In the genomic region with DNA sequence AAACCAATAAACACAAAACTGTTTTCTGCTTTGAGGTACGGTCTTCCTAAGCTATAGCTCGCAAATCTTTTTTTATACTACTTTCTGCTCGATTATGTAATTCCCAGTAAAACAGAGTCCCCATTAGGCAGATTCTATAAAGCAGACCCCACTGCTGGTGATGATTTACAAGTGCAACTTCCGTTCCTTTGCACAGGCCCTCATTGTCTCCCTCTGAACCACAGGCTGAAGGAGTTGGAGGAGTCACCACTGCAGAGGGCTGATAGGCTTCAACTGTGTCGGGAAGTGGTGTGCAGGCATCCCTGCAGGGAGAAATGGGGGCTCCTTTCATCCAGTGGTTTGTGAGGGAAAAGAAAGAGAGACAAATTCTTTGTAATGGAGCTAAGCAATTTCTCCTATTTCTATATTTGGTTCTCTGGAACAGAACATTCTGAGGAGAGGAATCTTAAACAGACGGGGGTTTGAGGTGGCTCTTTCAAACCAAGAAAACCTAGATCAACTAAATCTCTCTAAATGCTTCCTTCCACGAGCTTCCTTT, we compare ENCODE assay signal across 22 mouse cellular contexts. TPM values are rescaled to one million over a fixed set of nuclear protein-coding genes. Genes with fewer than 3 reads are reported as not detected.
A peak's percentile ranks its signal among the peaks of the same experiment; 100 is the strongest.
DNase-seq lines count a peak whose midpoint lies in the region; ATAC-seq and TF ChIP-seq lines count a peak whose summit lies in the region.
"Had no signal": no experiment of that assay in that cellular context is flagged by ENCODE, and none has a peak within 500 bp of the region (broad histone marks: within the 10 kb centered on the region; RNA-seq: fewer than 3 reads in every experiment).

No protein-coding gene starts in this region.

- H3K4me1 ChIP-seq in intestine, embryonic 15.5 days (replicated peaks), result no peaks in the 10 kb centered on the region
- 0 out of 2 replicates have a peak, but pooled peaks cover 4% of the 10 kb centered on the region for H3K4me1 ChIP-seq in intestine, embryonic 16.5 days (ENCODE audit: control insufficient read depth, insufficient read depth, low read length)
- H3K4me1 ChIP-seq in megakaryocyte, embryonic 14.5 days, result peaks cover 44% of the 10 kb centered on the region
- no peaks in the 10 kb centered on the region for H3K4me1 ChIP-seq in MEL (ENCODE audit: control insufficient read depth in 1 of 2, insufficient read depth in 2 of 2, low read length in 2 of 2)
- H3K4me1 ChIP-seq: heart, embryonic 15.5 days; stomach, embryonic 15.5 days had no signal

- DNase-seq in MEL (ENCODE audit: low read depth, low spot score), result peak; percentile 21
- no peak for DNase-seq in cerebellum, adult 11-12 months
- no peak for DNase-seq in urinary bladder, postnatal 25 days (ENCODE audit: low spot score)
- DNase-seq: heart, adult 2 months; thymus, adult 2 months had no signal

- no peaks in the 10 kb centered on the region for H3K27me3 ChIP-seq in intestine, embryonic 15.5 days (replicated peaks)
- H3K27me3 ChIP-seq in intestine, embryonic 16.5 days (replicated peaks; ENCODE audit: control insufficient read depth, insufficient read depth, low read length), result no peaks in the 10 kb centered on the region
- H3K27me3 ChIP-seq in megakaryocyte, embryonic 14.5 days (replicated peaks), result no peaks in the 10 kb centered on the region
- peaks cover 0 to 9% of the 10 kb centered on the region in 2 experiments for H3K27me3 ChIP-seq in MEL (ENCODE audit: control insufficient read depth in 1 of 2, insufficient read depth in 2 of 2, low read length in 2 of 2)
- H3K27me3 ChIP-seq: heart, embryonic 15.5 days; limb, embryonic 15.5 days; stomach, embryonic 15.5 days had no signal

- TF ChIP-seq EP300 in MEL (IDR thresholded peaks at IDR 0.05; ENCODE audit: low read depth in 1 of 2, low read length in 2 of 2), result no peak

- 35% methylated on average over 7 of the region's 7 CpGs for WGBS in intestine, embryonic 15.5 days
- WGBS in intestine, embryonic 16.5 days, result 38% methylated on average over 7 of the region's 7 CpGs

- no peak for TF ChIP-seq POLR2A in MEL (IDR thresholded peaks at IDR 0.05; ENCODE audit: control insufficient read depth in 1 of 2, insufficient read depth in 1 of 2, low read depth in 1 of 2, low read length in 2 of 2, poor library complexity in 1 of 2)

- no peaks in the 10 kb centered on the region for H3K9me3 ChIP-seq in intestine, embryonic 15.5 days
- no peaks in the 10 kb centered on the region for H3K9me3 ChIP-seq in intestine, embryonic 16.5 days (ENCODE audit: control insufficient read depth, low read length)
- H3K9me3 ChIP-seq in megakaryocyte, embryonic 14.5 days, result no peaks in the 10 kb centered on the region
- H3K9me3 ChIP-seq in MEL (replicated peaks; ENCODE audit: insufficient read depth, low read length), result no peaks in the 10 kb centered on the region
- H3K9me3 ChIP-seq: heart, embryonic 15.5 days; limb, embryonic 15.5 days; midbrain, embryonic 10.5 days; stomach, embryonic 15.5 days had no signal

- ATAC-seq in intestine, embryonic 15.5 days, result no peak
- no peak for ATAC-seq in intestine, embryonic 16.5 days
- ATAC-seq in megakaryocyte, adult 5-6 weeks (ENCODE audit: poor library complexity, severe bottlenecking), result no peak
- ATAC-seq in granulocyte monocyte progenitor cell, adult 5-6 weeks (replicated peaks; ENCODE audit: poor library complexity, severe bottlenecking), result peak; percentile 23
- ATAC-seq: inflammation-experienced regulatory T-cells, adult 6 months had no signal

- 0 out of 2 replicates have a peak overlapping the region, but pooled peaks have one; percentile 40 for H3K27ac ChIP-seq in intestine, embryonic 15.5 days
- H3K27ac ChIP-seq in intestine, embryonic 16.5 days (ENCODE audit: low read length), result no peak overlapping the region
- H3K27ac ChIP-seq in MEL (ENCODE audit: control insufficient read depth, low read depth, low read length), result no peak overlapping the region
- H3K27ac ChIP-seq: heart, adult 2 months; heart, embryonic 15.5 days; limb, embryonic 15.5 days; midbrain, embryonic 10.5 days; stomach, embryonic 15.5 days had no signal

- TF ChIP-seq CTCF in MEL (IDR thresholded peaks at IDR 0.05 in 2 of 3, conservative IDR thresholded peaks at IDR 0.05 in 1 of 3; ENCODE audit: control insufficient read depth in 1 of 3, insufficient read depth in 1 of 3, low read depth in 2 of 3, low read length in 3 of 3, poor library complexity in 1 of 3, severe bottlenecking in 1 of 3), result no peak

- H3K9ac ChIP-seq in intestine, embryonic 15.5 days, result no peak overlapping the region
- H3K9ac ChIP-seq in intestine, embryonic 16.5 days (ENCODE audit: low read depth, low read length), result no peak overlapping the region
- no peak overlapping the region for H3K9ac ChIP-seq in MEL (ENCODE audit: control insufficient read depth, low read depth, low read length, poor library complexity, severe bottlenecking)
- H3K9ac ChIP-seq: heart, embryonic 15.5 days; limb, embryonic 15.5 days; stomach, embryonic 15.5 days had no signal

- no peaks in the 10 kb centered on the region for H3K79me2 ChIP-seq in MEL (ENCODE audit: control insufficient read depth, insufficient read depth, low read length, poor library complexity)

- no peak for TF ChIP-seq RAD21 in MEL (IDR thresholded peaks at IDR 0.05; ENCODE audit: low read depth, low read length)

- H3K4me2 ChIP-seq in intestine, embryonic 15.5 days (replicated peaks), result no peak overlapping the region
- H3K4me2 ChIP-seq in intestine, embryonic 16.5 days (ENCODE audit: low read depth, low read length), result no peak overlapping the region
- H3K4me2 ChIP-seq: heart, embryonic 15.5 days; limb, embryonic 15.5 days; stomach, embryonic 15.5 days had no signal

- no peaks in the 10 kb centered on the region for H3K36me3 ChIP-seq in intestine, embryonic 15.5 days
- no peaks in the 10 kb centered on the region for H3K36me3 ChIP-seq in intestine, embryonic 16.5 days (ENCODE audit: control insufficient read depth, insufficient read depth, low read length)
- H3K36me3 ChIP-seq in megakaryocyte, embryonic 14.5 days (replicated peaks; ENCODE audit: low read length), result no peaks in the 10 kb centered on the region
- 0 out of 4 replicates have a peak, but pooled peaks cover 0 to 2% of the 10 kb centered on the region in 2 experiments for H3K36me3 ChIP-seq in MEL (ENCODE audit: control insufficient read depth in 1 of 2, insufficient read depth in 2 of 2, low read length in 2 of 2)
- H3K36me3 ChIP-seq: heart, embryonic 15.5 days; limb, embryonic 15.5 days; midbrain, embryonic 10.5 days; stomach, embryonic 15.5 days had no signal

- no peak overlapping the region for H3K4me3 ChIP-seq in intestine, embryonic 15.5 days (replicated peaks)
- no peak overlapping the region for H3K4me3 ChIP-seq in intestine, embryonic 16.5 days (ENCODE audit: low read length)
- peak overlapping the region; percentile 82 for H3K4me3 ChIP-seq in megakaryocyte, embryonic 14.5 days (replicated peaks)
- no peak overlapping the region for H3K4me3 ChIP-seq in MEL (ENCODE audit: control insufficient read depth in 1 of 2, insufficient read depth in 1 of 2, low read depth in 2 of 2, low read length in 2 of 2)
- H3K4me3 ChIP-seq: erythroblast, embryonic 14.5 days; heart, adult 2 months; heart, embryonic 15.5 days; limb, embryonic 15.5 days; midbrain, embryonic 10.5 days; stomach, embryonic 15.5 days had no signal

TF ChIP-seq in MEL, 35 proteins besides CTCF, POLR2A, EP300 and RAD21:
- TF ChIP-seq USF2 (IDR thresholded peaks at IDR 0.05; ENCODE audit: borderline replicate concordance in 1 of 2, insufficient read depth in 1 of 2, low read depth in 1 of 2, low read length in 2 of 2) (no peak), MAFK (IDR thresholded peaks at IDR 0.05; ENCODE audit: borderline replicate concordance, low read depth, low read length) (no peak), MYC (IDR thresholded peaks at IDR 0.05; ENCODE audit: low read depth, low read length) (no peak), GABPA (IDR thresholded peaks at IDR 0.05; ENCODE audit: low read depth, low read length) (no peak), MAZ (IDR thresholded peaks at IDR 0.05; ENCODE audit: low read depth, low read length) (no peak), RCOR1 (IDR thresholded peaks at IDR 0.05; ENCODE audit: low read depth, low read length) (no peak), ZC3H11A (IDR thresholded peaks at IDR 0.05; ENCODE audit: low read depth, low read length) (no peak), ZMIZ1 (IDR thresholded peaks at IDR 0.05; ENCODE audit: low read depth, low read length) (no peak), ZNF384 (IDR thresholded peaks at IDR 0.05; ENCODE audit: low read depth, low read length) (no peak), MAX (IDR thresholded peaks at IDR 0.05; ENCODE audit: low read length) (no peak), E2F4 (IDR thresholded peaks at IDR 0.05; ENCODE audit: borderline replicate concordance, low read depth, low read length) (no peak)

RNA-seq across cellular contexts. Expression of a gene that starts 2.6 kb away (rescaled TPM):
- polyA plus RNA-seq in intestine, embryonic 15.5 days (2015; fragmentation: Nextera tagmentation; extraction: Ambion mirVana), result 6.8 and 8.3 TPM in 2 replicates
- polyA plus RNA-seq in intestine, embryonic 16.5 days (2015; fragmentation: Nextera tagmentation; extraction: Ambion mirVana), result 4.5 and 4.9 TPM in 2 replicates
- 18.4 TPM in 2 replicates for polyA plus RNA-seq in megakaryocyte, embryonic 14.5 days (2012; ENCODE audit: insufficient read depth, low replicate concordance)
- total RNA-seq in megakaryocyte, adult 5-6 weeks (2015), result 10.8 and 11.4 TPM in 2 replicates
- total RNA-seq in megakaryocyte, adult 5-6 weeks (2017), result 15.0 and 19.4 TPM in 2 replicates
- total RNA-seq in MEL (2012; rRNA removed), result 4.4 and 4.7 TPM in 2 replicates
- polyA plus RNA-seq in MEL (2012; ENCODE audit: insufficient read depth in 1 of 2, insufficient read length in 2 of 2, low read depth in 1 of 2, low replicate concordance in 2 of 2, missing spikeins in 1 of 2), result 1 to 10 TPM in 1 of 2 experiments, not detected in 1; 5.6 TPM
- 4.0 and 5.2 TPM in 2 replicates for total RNA-seq in granulocyte monocyte progenitor cell, adult 5-6 weeks (2014; fragmentation: Nextera tagmentation)
- total RNA-seq in granulocyte monocyte progenitor cell, adult 5-6 weeks (2017), result 8.1 and 10.5 TPM in 2 replicates

RNA-seq across cellular contexts. Expression of a gene that starts 6.9 kb away (rescaled TPM):
- polyA plus RNA-seq in intestine, embryonic 15.5 days (2015; fragmentation: Nextera tagmentation; extraction: Ambion mirVana), result not detected in 2 replicates
- polyA plus RNA-seq in intestine, embryonic 16.5 days (2015; fragmentation: Nextera tagmentation; extraction: Ambion mirVana), result not detected in 2 replicates
- 0.17 and 0.74 TPM in 2 replicates for polyA plus RNA-seq in megakaryocyte, embryonic 14.5 days (2012; ENCODE audit: insufficient read depth, low replicate concordance)
- total RNA-seq in megakaryocyte, adult 5-6 weeks (2015), result 0.25 and 0.62 TPM in 2 replicates
- 0.28 and 0.95 TPM in 2 replicates for total RNA-seq in megakaryocyte, adult 5-6 weeks (2017)
- 0.82 and 1.2 TPM in 2 replicates for total RNA-seq in MEL (2012; rRNA removed)
- 1 to 10 TPM in 1 of 2 experiments, not detected in 1; 4.2 TPM for polyA plus RNA-seq in MEL (2012; ENCODE audit: insufficient read depth in 1 of 2, insufficient read length in 2 of 2, low read depth in 1 of 2, low replicate concordance in 2 of 2, missing spikeins in 1 of 2)
- total RNA-seq in granulocyte monocyte progenitor cell, adult 5-6 weeks (2014; fragmentation: Nextera tagmentation), result 0.06 TPM in 1 of 2 replicates, not detected in the other
- total RNA-seq in granulocyte monocyte progenitor cell, adult 5-6 weeks (2017), result 0.15 and 0.34 TPM in 2 replicates
- total RNA-seq: gastrocnemius, adult 18-20 months had no signal
- polyA plus RNA-seq: embryonic facial prominence, embryonic 11.5 days; erythroblast, embryonic 14.5 days; forebrain, embryonic 14.5 days; heart, embryonic 15.5 days; hindbrain, embryonic 11.5 days; inflammation-experienced regulatory T-cells, adult 6 months; limb, embryonic 15.5 days; liver, embryonic 16.5 days; midbrain, embryonic 10.5 days; neural tube, embryonic 11.5 days; stomach, embryonic 15.5 days had no signal
